Mouse (Mus musculus): ENCODE results near the gene Klrk1. TPM values are rescaled to one million over a fixed set of nuclear protein-coding genes. Genes with fewer than 3 reads are reported as not detected.
"Not testable (repeated sequence)": the region's sequence is repeated elsewhere in the genome, so short reads cannot be mapped to it uniquely, and the experiment has no call there.

Gene Klrk1
- polyA plus RNA-seq (2015; fragmentation: Nextera tagmentation; extraction: Ambion mirVana), result 0.08 and 0.15 TPM in 2 replicates

- Histone ChIP-seq H3K36me3 (no peaks in the 10 kb centered on the region), H3K4me1 (no peaks in the 10 kb centered on the region), H3K27ac (no peak within 1 kb of the TSS), H3K4me3 (no peak within 1 kb of the TSS), H3K9me3 (no peaks in the 10 kb centered on the region), H3K27me3 (no peaks in the 10 kb centered on the region), H3K9ac (no peak within 1 kb of the TSS), H3K4me2 (no peak within 1 kb of the TSS)
- no peak for ATAC-seq (ENCODE audit: insufficient number of reproducible peaks, insufficient read depth, low FRiP score, low TSS enrichment, low read depth)
- WGBS, result 76% methylated on average over 4 of the region's 4 CpGs
These were observed at the start of gene Klrk1 for GRCm38 (mm10) chr6:129623735-129624134. TSS of gene Klrk1 (minus strand) at chr6:129623864.

- ATAC-seq (ENCODE audit: insufficient number of reproducible peaks, insufficient read depth, low FRiP score, low TSS enrichment, low read depth); H3K27me3 ChIP-seq; H3K9me3 ChIP-seq; H3K36me3 ChIP-seq; H3K4me1 ChIP-seq; H3K4me3 ChIP-seq; H3K4me2 ChIP-seq; H3K27ac ChIP-seq; H3K9ac ChIP-seq: not testable (repeated sequence)
- WGBS, result no CpG with 5 or more reads among the region's 3 CpGs
These were observed 37.6 kb upstream of the Klrk1 start for GRCm38 (mm10) chr6:129661301-129661700.

GRCm38 (mm10) chr6:129660589-129660988 is 36.9 kb upstream of the Klrk1 start, which contains the start of gene Klrc2:
TSS of gene Klrc2 (minus strand) at chr6:129660689.
- H3K27me3 ChIP-seq; H3K9me3 ChIP-seq; H3K4me1 ChIP-seq; ATAC-seq (ENCODE audit: insufficient number of reproducible peaks, insufficient read depth, low FRiP score, low TSS enrichment, low read depth); H3K36me3 ChIP-seq; H3K27ac ChIP-seq; H3K4me3 ChIP-seq; H3K4me2 ChIP-seq; H3K9ac ChIP-seq: not testable (repeated sequence)
- 71% methylated on average over 4 of the region's 4 CpGs for WGBS

- not testable (repeated sequence) for H3K4me3 ChIP-seq; H3K36me3 ChIP-seq; H3K4me1 ChIP-seq; H3K9me3 ChIP-seq; H3K27ac ChIP-seq; H3K9ac ChIP-seq; H3K27me3 ChIP-seq; H3K4me2 ChIP-seq; ATAC-seq (ENCODE audit: insufficient number of reproducible peaks, insufficient read depth, low FRiP score, low TSS enrichment, low read depth)
- WGBS, result 90% methylated on average over 2 of the region's 3 CpGs
These were observed 20.4 kb upstream of the Klrk1 start for GRCm38 (mm10) chr6:129644054-129644453.

- H3K4me2 ChIP-seq; H3K9ac ChIP-seq; H3K4me3 ChIP-seq; H3K27me3 ChIP-seq; H3K27ac ChIP-seq; H3K9me3 ChIP-seq; H3K36me3 ChIP-seq; ATAC-seq (ENCODE audit: insufficient number of reproducible peaks, insufficient read depth, low FRiP score, low TSS enrichment, low read depth); H3K4me1 ChIP-seq: not testable (repeated sequence)
- 82% methylated on average over 3 of the region's 3 CpGs for WGBS
These were observed 19.6 kb upstream of the Klrk1 start, which contains the start of gene Klrc3 for GRCm38 (mm10) chr6:129643237-129643636. TSS of gene Klrc3 (minus strand) at chr6:129643337.

- not testable (repeated sequence) for H3K9ac ChIP-seq; H3K4me3 ChIP-seq; H3K4me2 ChIP-seq; H3K27ac ChIP-seq; H3K4me1 ChIP-seq; ATAC-seq (ENCODE audit: insufficient number of reproducible peaks, insufficient read depth, low FRiP score, low TSS enrichment, low read depth); H3K9me3 ChIP-seq; H3K36me3 ChIP-seq; H3K27me3 ChIP-seq
- 78% methylated on average over 2 of the region's 2 CpGs for WGBS
These were observed 7.4 kb upstream of the Klrk1 start for GRCm38 (mm10) chr6:129631046-129631445.

GRCm38 (mm10) chr6:129608372-129608771 is 15.3 kb downstream of the Klrk1 start:
- no peak for ATAC-seq (ENCODE audit: insufficient number of reproducible peaks, insufficient read depth, low FRiP score, low TSS enrichment, low read depth)
- Histone ChIP-seq H3K9me3 (no peaks in the 10 kb centered on the region), H3K4me3 (no peak overlapping the region), H3K36me3 (no peaks in the 10 kb centered on the region), H3K4me1 (no peaks in the 10 kb centered on the region), H3K4me2 (no peak overlapping the region), H3K27ac (no peak overlapping the region), H3K9ac (no peak overlapping the region), H3K27me3 (no peaks in the 10 kb centered on the region)

- Histone ChIP-seq H3K4me1 (no peaks in the 10 kb centered on the region), H3K36me3 (no peaks in the 10 kb centered on the region), H3K9ac (no peak within 1 kb of the TSS), H3K4me3 (no peak within 1 kb of the TSS), H3K4me2 (no peak within 1 kb of the TSS), H3K27me3 (no peaks in the 10 kb centered on the region), H3K9me3 (no peaks in the 10 kb centered on the region), H3K27ac (no peak within 1 kb of the TSS)
- 85% methylated on average over 3 of the region's 3 CpGs for WGBS
- ATAC-seq (ENCODE audit: insufficient number of reproducible peaks, insufficient read depth, low FRiP score, low TSS enrichment, low read depth), result no peak
These were observed 32.2 kb downstream of the Klrk1 start, which contains the start of gene Klrd1 for GRCm38 (mm10) chr6:129591508-129591907. TSS of gene Klrd1 (plus strand) at chr6:129591782.

GRCm38 (mm10) chr6:129583014-129583413 is 40.6 kb downstream of the Klrk1 start:
- no peak overlapping the region for H3K4me2 ChIP-seq
- H3K9me3 ChIP-seq, result no peaks in the 10 kb centered on the region
- no peak for ATAC-seq (ENCODE audit: insufficient number of reproducible peaks, insufficient read depth, low FRiP score, low TSS enrichment, low read depth)
- H3K4me3 ChIP-seq, result no peak overlapping the region
- no peaks in the 10 kb centered on the region for H3K4me1 ChIP-seq
- 74% methylated on average over 3 of the region's 3 CpGs for WGBS
- H3K36me3 ChIP-seq, result no peaks in the 10 kb centered on the region
- H3K27me3 ChIP-seq, result no peaks in the 10 kb centered on the region
- H3K9ac ChIP-seq, result no peak overlapping the region
- no peak overlapping the region for H3K27ac ChIP-seq

- H3K27me3 ChIP-seq, result no peaks in the 10 kb centered on the region
- no peaks in the 10 kb centered on the region for H3K36me3 ChIP-seq
- H3K4me2 ChIP-seq, result no peak overlapping the region
- ATAC-seq (ENCODE audit: insufficient number of reproducible peaks, insufficient read depth, low FRiP score, low TSS enrichment, low read depth), result no peak
- no peaks in the 10 kb centered on the region for H3K9me3 ChIP-seq
- H3K9ac ChIP-seq, result no peak overlapping the region
- no peak overlapping the region for H3K27ac ChIP-seq
- no peaks in the 10 kb centered on the region for H3K4me1 ChIP-seq
- WGBS, result 81% methylated on average over 4 of the region's 4 CpGs
- no peak overlapping the region for H3K4me3 ChIP-seq
These were observed 41.8 kb downstream of the Klrk1 start for GRCm38 (mm10) chr6:129581896-129582295.

GRCm38 (mm10) chr6:129581274-129581673 is 42.4 kb downstream of the Klrk1 start:
- Histone ChIP-seq H3K36me3 (no peaks in the 10 kb centered on the region), H3K9ac (no peak overlapping the region), H3K27ac (no peak overlapping the region), H3K9me3 (no peaks in the 10 kb centered on the region), H3K4me3 (no peak overlapping the region), H3K4me1 (no peaks in the 10 kb centered on the region), H3K27me3 (no peaks in the 10 kb centered on the region), H3K4me2 (no peak overlapping the region)
- 61% methylated on average over 4 of the region's 4 CpGs for WGBS
- no peak for ATAC-seq (ENCODE audit: insufficient number of reproducible peaks, insufficient read depth, low FRiP score, low TSS enrichment, low read depth)

GRCm38 (mm10) chr6:129577605-129578004 is 46.1 kb downstream of the Klrk1 start, which contains the start of gene Klre1:
TSS of gene Klre1 (plus strand) at chr6:129577905.
- no peaks in the 10 kb centered on the region for H3K9me3 ChIP-seq
- no peak within 1 kb of the TSS for H3K4me3 ChIP-seq
- no peaks in the 10 kb centered on the region for H3K27me3 ChIP-seq
- no peaks in the 10 kb centered on the region for H3K4me1 ChIP-seq
- 93% methylated on average over 8 of the region's 8 CpGs for WGBS
- H3K36me3 ChIP-seq, result no peaks in the 10 kb centered on the region
- no peak for ATAC-seq (ENCODE audit: insufficient number of reproducible peaks, insufficient read depth, low FRiP score, low TSS enrichment, low read depth)
- no peak within 1 kb of the TSS for H3K27ac ChIP-seq
- no peak within 1 kb of the TSS for H3K9ac ChIP-seq
- H3K4me2 ChIP-seq, result no peak within 1 kb of the TSS

- H3K27me3 ChIP-seq, result no peaks in the 10 kb centered on the region
- H3K9me3 ChIP-seq, result no peaks in the 10 kb centered on the region
- no peak for ATAC-seq (ENCODE audit: insufficient number of reproducible peaks, insufficient read depth, low FRiP score, low TSS enrichment, low read depth)
- no peak overlapping the region for H3K27ac ChIP-seq
- 24% methylated on average over 2 of the region's 2 CpGs for WGBS
- no peak overlapping the region for H3K4me2 ChIP-seq
- no peaks in the 10 kb centered on the region for H3K4me1 ChIP-seq
- no peak overlapping the region for H3K4me3 ChIP-seq
- H3K36me3 ChIP-seq, result no peaks in the 10 kb centered on the region
- no peak overlapping the region for H3K9ac ChIP-seq
These were observed 48.3 kb downstream of the Klrk1 start for GRCm38 (mm10) chr6:129575315-129575714.
